Mouse (Mus musculus) heart, embryonic 12.5 days (tissue): Measurements from ENCODE around the gene Whrn. TPM values are rescaled to one million over a fixed set of nuclear protein-coding genes. Genes with fewer than 3 reads are reported as not detected.

Experiments
- ATAC-seq: fragments of 200-750 bp; cut with Nextera tagmentation; 2 replicates; pipeline ENCODE4 v1.8.0; 2017; ENCODE audit warnings: moderate TSS enrichment, moderate library complexity; ENCODE audit not compliant: insufficient number of reproducible peaks, low FRiP score
- H3K27ac ChIP-seq: fragments of 300-500 bp; sonication (generic); 2 replicates; pipeline ENCODE4 v1.5.1; 2016; ENCODE audit warnings: mild to moderate bottlenecking, moderate library complexity; ENCODE audit not compliant: poor library complexity, severe bottlenecking
- H3K27me3 ChIP-seq: fragments of 300-500 bp; sonication (generic); replicated peaks from 2 replicates; pipeline ENCODE4 v1.6.1; 2016; ENCODE audit warnings: mild to moderate bottlenecking, moderate library complexity
- H3K36me3 ChIP-seq: fragments of 300-500 bp; sonication (generic); 2 replicates; pipeline ENCODE4 v1.6.1; 2016; ENCODE audit warnings: mild to moderate bottlenecking, moderate library complexity
- H3K4me1 ChIP-seq: fragments of 300-500 bp; sonication (generic); replicated peaks from 2 replicates; pipeline ENCODE4 v1.6.1; 2016; ENCODE audit warnings: mild to moderate bottlenecking
- H3K4me2 ChIP-seq: fragments of 300-500 bp; sonication (generic); 2 replicates; pipeline ENCODE4 v1.6.1; 2016; ENCODE audit warnings: mild to moderate bottlenecking, moderate library complexity
- H3K4me3 ChIP-seq: fragments of 300-500 bp; sonication (generic); 2 replicates; pipeline ENCODE4 v1.5.1; 2016; ENCODE audit warnings: mild to moderate bottlenecking
- H3K9ac ChIP-seq: fragments of 300-500 bp; sonication (generic); 2 replicates; pipeline ENCODE4 v1.6.1; 2016; ENCODE audit warnings: mild to moderate bottlenecking, moderate library complexity
- H3K9me3 ChIP-seq: fragments of 300-500 bp; sonication (generic); replicated peaks from 2 replicates; pipeline ENCODE4 v1.6.1; 2016; ENCODE audit warnings: mild to moderate bottlenecking, moderate library complexity
- WGBS: fragments of 180-500 bp; shearing (Covaris S2); methylation state at CpG from one replicate; pipeline ENCODE4 v1.1.7; 2016; 5-methylcytosine and 5-hydroxymethylcytosine counted together
- polyA plus RNA-seq: library from polyadenylated mRNA; unstranded; fragments of >200 nt; fragmentation: Nextera tagmentation; extraction: Ambion mirVana; gene quantifications from 2 replicates; pipeline ENCODE4 v1.2.1, GENCODE M21; 2016

Whrn gene
- polyA plus RNA-seq, 1 experiment from 2014 or later, result 4.7 TPM

- H3K27me3 ChIP-seq, result no peaks in the 10 kb centered on the region; the same call in 1 of the 2 replicates
- H3K9me3 ChIP-seq, result no peaks in the 10 kb centered on the region
- no peak overlapping the region for H3K27ac ChIP-seq
- H3K36me3 ChIP-seq, result no peaks in the 10 kb centered on the region
- H3K4me2 ChIP-seq, result no peak overlapping the region
- no peak for ATAC-seq
- H3K4me1 ChIP-seq, result peaks cover 67% of the 10 kb centered on the region
- no peak overlapping the region for H3K4me3 ChIP-seq
- no peak overlapping the region for H3K9ac ChIP-seq
- WGBS, result 64% methylated on average over 4 of the region's 4 CpGs
These were observed 90.1 kb downstream of the Whrn start for GRCm38 (mm10) chr4:63405683-63406082.

GRCm38 (mm10) chr4:63405051-63405450 lies 90.7 kb downstream of the Whrn start:
- Histone ChIP-seq H3K9me3 (no peaks in the 10 kb centered on the region), H3K27ac (no peak overlapping the region), H3K4me3 (no peak overlapping the region), H3K27me3 (no peaks in the 10 kb centered on the region; the same call in 1 of the 2 replicates), H3K36me3 (no peaks in the 10 kb centered on the region), H3K4me2 (no peak overlapping the region; the same call in 1 of the 2 replicates), H3K4me1 (peaks cover 70% of the 10 kb centered on the region), H3K9ac (0 out of 2 replicates have a peak overlapping the region, but pooled peaks have one; percentile 19)
- 13% methylated on average over 7 of the region's 7 CpGs for WGBS
- ATAC-seq, result peak; percentile 20; the same call in 1 of the 2 replicates

- no peak overlapping the region for H3K9ac ChIP-seq
- no peaks in the 10 kb centered on the region for H3K36me3 ChIP-seq
- peak overlapping the region; percentile 61; the same call in 1 of the 2 replicates for H3K4me2 ChIP-seq
- no peak overlapping the region for H3K4me3 ChIP-seq
- peak overlapping the region; percentile 82; the same call in 1 of the 2 replicates for H3K27ac ChIP-seq
- peaks cover 70% of the 10 kb centered on the region for H3K4me1 ChIP-seq
- ATAC-seq, result no peak
- H3K27me3 ChIP-seq, result no peaks in the 10 kb centered on the region; the same call in 1 of the 2 replicates
- H3K9me3 ChIP-seq, result no peaks in the 10 kb centered on the region
- WGBS, result 45% methylated on average over 7 of the region's 7 CpGs
These were observed 91.6 kb downstream of the Whrn start for GRCm38 (mm10) chr4:63404205-63404604.

- WGBS, result 13% methylated on average over 17 of the region's 17 CpGs
- Histone ChIP-seq H3K27ac (peak within 1 kb of the TSS; percentile 82), H3K4me1 (peaks cover 71% of the 10 kb centered on the region), H3K9me3 (no peaks in the 10 kb centered on the region), H3K9ac (peak within 1 kb of the TSS; percentile 63), H3K4me2 (peak within 1 kb of the TSS; percentile 61), H3K27me3 (no peaks in the 10 kb centered on the region; the same call in 1 of the 2 replicates), H3K36me3 (no peaks in the 10 kb centered on the region), H3K4me3 (peak within 1 kb of the TSS; percentile 38)
- ATAC-seq, result peak; percentile 85
These were observed 92.5 kb downstream of the Whrn start, which contains the start of gene Akna for GRCm38 (mm10) chr4:63403040-63403959. Gene Akna (minus strand): TSS chr4:63403354.

GRCm38 (mm10) chr4:63402558-63402957 lies 93.2 kb downstream of the Whrn start:
- Histone ChIP-seq H3K27me3 (no peaks in the 10 kb centered on the region), H3K27ac (peak overlapping the region; percentile 82), H3K4me1 (peaks cover 71% of the 10 kb centered on the region), H3K4me3 (peak overlapping the region; percentile 38), H3K9me3 (no peaks in the 10 kb centered on the region), H3K36me3 (no peaks in the 10 kb centered on the region), H3K4me2 (peak overlapping the region; percentile 61), H3K9ac (peak overlapping the region; percentile 63)
- 44% methylated on average over 6 of the region's 6 CpGs for WGBS
- no peak for ATAC-seq

GRCm38 (mm10) chr4:63402056-63402455 lies 93.7 kb downstream of the Whrn start:
- H3K27ac ChIP-seq, result no peak overlapping the region
- no peak overlapping the region for H3K4me3 ChIP-seq
- no peaks in the 10 kb centered on the region for H3K9me3 ChIP-seq
- 76% methylated on average over 10 of the region's 10 CpGs for WGBS
- H3K36me3 ChIP-seq, result no peaks in the 10 kb centered on the region
- H3K4me2 ChIP-seq, result peak overlapping the region; percentile 61
- no peak for ATAC-seq
- H3K27me3 ChIP-seq, result no peaks in the 10 kb centered on the region
- H3K4me1 ChIP-seq, result peaks cover 71% of the 10 kb centered on the region
- no peak overlapping the region for H3K9ac ChIP-seq

- Histone ChIP-seq H3K27ac (no peak overlapping the region), H3K27me3 (no peaks in the 10 kb centered on the region), H3K9ac (no peak overlapping the region), H3K36me3 (no peaks in the 10 kb centered on the region), H3K4me3 (no peak overlapping the region), H3K4me2 (0 out of 2 replicates have a peak overlapping the region, but pooled peaks have one; percentile 61), H3K4me1 (peaks cover 71% of the 10 kb centered on the region), H3K9me3 (no peaks in the 10 kb centered on the region)
- ATAC-seq, result no peak
- 57% methylated on average over 6 of the region's 6 CpGs for WGBS
These were observed 94.2 kb downstream of the Whrn start for GRCm38 (mm10) chr4:63401620-63402019.

GRCm38 (mm10) chr4:63400541-63401306 lies 95.1 kb downstream of the Whrn start:
- Histone ChIP-seq H3K9ac (no peak overlapping the region), H3K27ac (no peak overlapping the region), H3K9me3 (no peaks in the 10 kb centered on the region), H3K27me3 (no peaks in the 10 kb centered on the region), H3K4me2 (no peak overlapping the region), H3K36me3 (0 out of 2 replicates have a peak, but pooled peaks cover 2% of the 10 kb centered on the region), H3K4me3 (no peak overlapping the region), H3K4me1 (peaks cover 70% of the 10 kb centered on the region)
- WGBS, result 81% methylated on average over 18 of the region's 18 CpGs
- no peak for ATAC-seq

GRCm38 (mm10) chr4:63399691-63400270 lies 96.0 kb downstream of the Whrn start:
- Histone ChIP-seq H3K4me3 (no peak overlapping the region), H3K9ac (no peak overlapping the region), H3K9me3 (no peaks in the 10 kb centered on the region), H3K27ac (no peak overlapping the region), H3K36me3 (peaks cover 10% of the 10 kb centered on the region), H3K27me3 (no peaks in the 10 kb centered on the region), H3K4me2 (no peak overlapping the region), H3K4me1 (peaks cover 60% of the 10 kb centered on the region)
- WGBS, result 44% methylated on average over 8 of the region's 8 CpGs
- ATAC-seq, result no peak

GRCm38 (mm10) chr4:63398854-63399609 lies 96.8 kb downstream of the Whrn start:
- Histone ChIP-seq H3K9ac (0 out of 2 replicates have a peak overlapping the region, but pooled peaks have one; percentile 15), H3K4me3 (no peak overlapping the region), H3K4me1 (peaks cover 53% of the 10 kb centered on the region), H3K27me3 (no peaks in the 10 kb centered on the region), H3K27ac (0 out of 2 replicates have a peak overlapping the region, but pooled peaks have one; percentile 28), H3K36me3 (peaks cover 16% of the 10 kb centered on the region), H3K4me2 (no peak overlapping the region), H3K9me3 (no peaks in the 10 kb centered on the region)
- ATAC-seq, result no peak
- WGBS, result 46% methylated on average over 11 of the region's 11 CpGs
